In genomic region chr6:38533428-38534405, GRCm38 (mm10) we compare ENCODE assay signal across 1 mouse cellular context.
A peak's percentile ranks its signal among the peaks of the same experiment; 100 is the strongest.
TF ChIP-seq lines count a peak whose summit lies in the region.

Gene Fmc1, plus strand, starts transcription at chr6:38533502.

TF ChIP-seq in MEL, 35 proteins besides CTCF, POLR2A, EP300 and RAD21 (continued from another document):
- TF ChIP-seq MEF2A (IDR thresholded peaks at IDR 0.05; ENCODE audit: extremely low read depth, insufficient replicate concordance, low read depth, low read length, poor library complexity, severe bottlenecking) (peak; percentile 70; the same call in 1 of the 2 replicates), SMC3 (IDR thresholded peaks at IDR 0.05; ENCODE audit: low read depth, low read length) (no peak; the same call in 1 of the 2 replicates), BHLHE40 (IDR thresholded peaks at IDR 0.05; ENCODE audit: borderline replicate concordance, low read depth, low read length) (no peak), TAL1 (IDR thresholded peaks at IDR 0.05; ENCODE audit: low read length) (no peak), MAZ (IDR thresholded peaks at IDR 0.05; ENCODE audit: low read depth, low read length) (peak; percentile 60; the same call in 1 of the 2 replicates), GATA1 (IDR thresholded peaks at IDR 0.05; ENCODE audit: low read depth, low read length) (peak; percentile 77)
